Mouse (Mus musculus): ENCODE data around the gene Pif1. TPM values are rescaled to one million over a fixed set of nuclear protein-coding genes. Genes with fewer than 3 reads are reported as not detected.

Gene Pif1
- polyA plus RNA-seq, 1 experiment from 2014 or later: 9.1 TPM

DNA sequence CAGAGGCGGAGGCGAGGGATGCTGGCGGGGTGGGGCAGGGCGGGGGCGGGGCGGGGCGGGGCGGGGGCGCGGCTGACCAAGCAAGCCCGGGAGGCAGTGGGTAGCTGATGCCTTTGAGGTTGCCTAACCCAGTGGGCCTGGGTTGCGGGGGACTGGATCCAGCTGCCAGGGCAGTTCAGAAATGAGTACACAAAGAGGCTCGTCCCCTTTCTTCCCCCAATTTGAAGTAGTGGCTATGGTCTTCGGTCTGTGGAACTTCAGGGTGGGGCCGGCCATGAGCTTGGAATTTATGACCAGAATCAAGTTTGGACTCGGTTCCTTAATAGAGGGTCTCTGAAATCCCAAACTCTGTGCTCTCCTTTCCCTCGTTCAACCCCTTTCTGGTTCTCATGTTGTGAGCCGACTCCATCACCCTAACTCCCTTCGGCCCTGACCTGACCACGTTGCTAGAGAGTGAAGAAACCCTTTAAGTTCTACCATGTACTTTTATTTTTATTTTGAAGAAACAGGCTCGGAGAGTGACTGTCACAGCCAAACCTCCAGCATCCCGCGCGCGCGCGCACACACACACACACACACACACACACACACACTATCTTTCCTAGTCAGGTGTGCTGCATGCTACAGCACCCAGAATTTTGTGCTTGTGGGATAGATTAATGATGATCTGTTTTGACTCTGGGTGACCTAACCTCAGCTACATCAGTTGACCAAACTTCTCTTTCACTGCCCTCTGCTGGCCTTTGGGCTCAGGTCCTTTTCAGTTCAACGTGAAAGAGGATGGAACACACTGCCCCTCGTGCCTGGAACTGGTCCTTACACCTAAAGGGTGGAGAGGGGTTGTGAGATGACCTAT lies 6.3 kb upstream of the Pif1 start:
- Histone ChIP-seq H3K4me3 (replicated peaks) (peak overlapping the region; percentile 63), H3K4me1 (replicated peaks) (peaks cover 40% of the 10 kb centered on the region), H3K9me3 (no peaks in the 10 kb centered on the region), H3K9ac (no peak overlapping the region), H3K27ac (peak overlapping the region; percentile 80), H3K36me3 (no peaks in the 10 kb centered on the region), H3K27me3 (replicated peaks) (no peaks in the 10 kb centered on the region), H3K4me2 (replicated peaks) (peak overlapping the region; percentile 87)
- ATAC-seq: peak; percentile 73
- WGBS: 4% methylated on average over 22 of the region's 29 CpGs

GRCm38 (mm10) chr9:65583045-65583444 lies 3.9 kb upstream of the Pif1 start:
- no peak for ATAC-seq
- 22% methylated on average over 8 of the region's 8 CpGs for WGBS
- H3K4me3 ChIP-seq (replicated peaks): no peak overlapping the region

DNA sequence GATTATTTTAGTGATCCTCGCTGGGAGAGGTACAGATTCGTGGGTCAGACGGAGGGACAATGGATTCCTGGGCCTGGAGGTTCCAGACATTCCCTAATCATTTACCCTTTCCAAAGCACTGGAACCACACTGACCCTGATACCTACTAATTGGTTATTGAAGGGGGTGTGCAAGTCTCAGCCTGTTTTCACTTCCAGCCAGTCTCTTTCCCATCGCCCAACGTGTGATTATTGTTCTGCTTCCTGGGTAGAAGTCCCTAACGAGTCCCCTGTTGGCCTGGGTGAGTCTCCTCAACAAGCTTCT lies 261 bp downstream of the Pif1 start:
- WGBS: 0% methylated on average over 6 of the region's 6 CpGs
- peak overlapping the region; percentile 97 for H3K4me2 ChIP-seq (replicated peaks)
- peaks cover 26% of the 10 kb centered on the region for H3K4me1 ChIP-seq (replicated peaks)
- H3K9me3 ChIP-seq: no peaks in the 10 kb centered on the region
- H3K4me3 ChIP-seq (replicated peaks): peak overlapping the region; percentile 59
- H3K27me3 ChIP-seq (replicated peaks): no peaks in the 10 kb centered on the region
- H3K9ac ChIP-seq: peak overlapping the region; percentile 57
- no peak overlapping the region for H3K27ac ChIP-seq
- peaks cover 5% of the 10 kb centered on the region; the same call in 1 of the 2 replicates for H3K36me3 ChIP-seq
- ATAC-seq: peak; percentile 13; the same call in 1 of the 2 replicates

More at GRCm38 (mm10) chr9:65583045-65583444, 3.9 kb upstream of the Pif1 start:
- Histone ChIP-seq H3K27me3 (replicated peaks) (no peaks in the 10 kb centered on the region), H3K9me3 (no peaks in the 10 kb centered on the region), H3K36me3 (no peaks in the 10 kb centered on the region), H3K9ac (no peak overlapping the region), H3K4me1 (replicated peaks) (peaks cover 28% of the 10 kb centered on the region), H3K27ac (0 out of 2 replicates have a peak overlapping the region, but pooled peaks have one; percentile 40), H3K4me2 (replicated peaks) (no peak overlapping the region)

DNA sequence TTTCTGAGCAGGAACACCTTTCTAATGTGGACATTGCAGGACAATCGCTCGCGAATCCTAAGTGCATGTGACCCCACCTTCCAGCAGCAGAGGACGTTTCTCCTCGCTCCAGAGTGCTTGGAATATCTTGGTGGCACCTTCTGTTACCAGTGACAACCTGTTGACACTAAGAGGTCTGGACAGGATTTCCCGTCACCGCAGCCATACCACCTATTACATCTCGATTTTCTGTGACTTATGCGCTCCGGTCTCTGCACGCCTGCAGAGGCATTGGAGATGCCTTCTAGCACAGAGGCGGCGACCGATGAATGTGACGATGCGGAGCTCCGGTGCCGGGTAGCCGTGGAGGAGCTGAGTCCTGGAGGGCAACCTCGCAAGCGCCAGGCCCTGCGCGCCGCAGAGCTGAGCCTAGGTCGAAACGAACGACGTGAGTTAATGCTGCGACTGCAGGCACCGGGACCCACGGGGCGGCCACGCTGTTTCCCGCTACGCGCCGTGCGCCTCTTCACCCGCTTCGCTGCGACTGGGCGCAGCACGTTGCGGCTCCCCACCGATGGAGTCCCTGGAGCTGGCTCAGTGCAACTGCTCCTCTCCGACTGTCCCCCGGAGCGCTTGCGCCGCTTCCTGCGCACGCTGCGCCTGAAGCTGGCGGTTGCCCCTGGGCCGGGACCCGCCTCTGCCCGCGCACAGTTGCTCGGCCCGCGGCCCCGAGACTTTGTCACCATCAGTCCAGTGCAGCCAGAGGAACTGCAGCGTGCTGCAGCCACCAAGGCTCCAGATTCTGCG lies 806 bp downstream of the Pif1 start:
- Histone ChIP-seq H3K4me3 (replicated peaks) (peak overlapping the region; percentile 59), H3K9ac (peak overlapping the region; percentile 57), H3K9me3 (no peaks in the 10 kb centered on the region), H3K36me3 (peaks cover 8% of the 10 kb centered on the region), H3K27ac (no peak overlapping the region), H3K27me3 (replicated peaks) (no peaks in the 10 kb centered on the region), H3K4me2 (replicated peaks) (peak overlapping the region; percentile 97), H3K4me1 (replicated peaks) (peaks cover 26% of the 10 kb centered on the region)
- under 1% methylated on average over 64 of the region's 64 CpGs for WGBS
- ATAC-seq: peak; percentile 51

DNA sequence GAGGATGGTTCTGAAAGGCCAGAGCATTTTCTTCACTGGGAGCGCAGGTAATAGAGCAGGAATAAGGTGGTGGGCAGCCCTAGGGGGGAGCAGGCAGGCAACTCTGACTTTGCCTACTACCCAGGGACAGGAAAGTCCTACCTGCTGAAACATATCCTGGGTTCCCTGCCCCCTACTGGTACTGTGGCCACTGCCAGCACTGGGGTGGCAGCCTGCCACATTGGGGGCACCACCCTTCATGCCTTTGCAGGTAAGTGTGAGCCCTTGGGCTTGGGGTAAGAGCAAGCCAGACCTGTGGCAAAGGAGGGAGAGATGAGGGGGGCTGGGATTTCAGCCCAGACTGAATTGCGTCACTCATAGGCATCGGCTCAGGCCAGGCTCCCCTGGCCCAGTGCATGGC lies 2.1 kb downstream of the Pif1 start:
- Histone ChIP-seq H3K27me3 (replicated peaks) (no peaks in the 10 kb centered on the region), H3K36me3 (peaks cover 19% of the 10 kb centered on the region), H3K4me2 (replicated peaks) (peak overlapping the region; percentile 97), H3K9me3 (no peaks in the 10 kb centered on the region), H3K27ac (no peak overlapping the region), H3K4me1 (replicated peaks) (peaks cover 24% of the 10 kb centered on the region), H3K4me3 (replicated peaks) (peak overlapping the region; percentile 59; the same call in 1 of the 2 replicates), H3K9ac (no peak overlapping the region)
- WGBS: 84% methylated on average over 3 of the region's 3 CpGs
- ATAC-seq: no peak

DNA sequence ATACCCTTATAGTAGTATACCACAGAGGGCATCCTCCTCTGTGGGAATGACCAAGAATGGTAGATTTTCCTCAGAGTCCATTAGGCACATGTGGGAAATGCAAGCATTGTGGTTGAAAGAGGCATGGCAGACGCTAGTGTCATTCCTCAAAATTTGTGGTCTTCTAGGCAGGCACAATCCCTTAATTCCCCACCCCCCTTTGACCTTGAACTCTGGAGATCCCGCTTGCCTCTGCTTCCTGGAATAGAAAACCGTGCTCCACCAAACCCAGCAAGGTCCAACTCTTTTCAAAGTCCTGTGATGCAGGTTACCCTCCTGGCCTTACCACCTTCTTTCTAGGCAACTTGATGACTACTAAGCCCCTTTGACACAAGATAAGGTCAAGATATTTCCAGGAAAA lies 5.8 kb downstream of the Pif1 start:
- Histone ChIP-seq H3K4me2 (replicated peaks) (no peak overlapping the region), H3K9me3 (no peaks in the 10 kb centered on the region), H3K27ac (no peak overlapping the region), H3K36me3 (peaks cover 19% of the 10 kb centered on the region), H3K27me3 (replicated peaks) (no peaks in the 10 kb centered on the region), H3K9ac (no peak overlapping the region), H3K4me3 (replicated peaks) (no peak overlapping the region), H3K4me1 (replicated peaks) (peaks cover 19% of the 10 kb centered on the region)
- 93% methylated on average over 3 of the region's 3 CpGs for WGBS
- ATAC-seq: no peak

GRCm38 (mm10) chr9:65593596-65593995 lies 6.6 kb downstream of the Pif1 start:
- ATAC-seq: no peak
- 76% methylated on average over 9 of the region's 9 CpGs for WGBS

DNA sequence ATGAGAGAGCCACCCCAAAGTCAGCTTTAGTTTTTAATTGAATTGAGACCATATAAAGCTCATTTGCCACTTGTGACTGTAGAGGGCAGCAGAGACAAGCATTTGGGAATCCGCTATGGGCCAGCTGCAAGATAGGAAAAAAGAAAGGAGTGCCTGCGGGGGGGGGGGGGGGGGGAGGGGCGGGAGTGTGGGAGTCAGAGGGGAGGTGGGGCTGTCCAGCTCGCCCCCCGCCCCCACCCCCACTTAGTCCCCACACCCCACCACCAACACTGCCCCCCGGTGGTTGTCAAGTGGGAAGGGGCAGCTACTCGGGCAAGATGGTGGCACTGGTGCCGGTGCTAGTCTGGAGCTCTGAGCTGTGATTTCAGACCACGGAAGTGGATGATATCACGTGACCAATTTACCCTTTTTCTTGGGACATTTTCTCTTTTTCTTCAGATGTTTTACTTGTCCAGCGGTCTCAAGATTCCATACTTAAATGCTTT lies 11.8 kb downstream of the Pif1 start:
- Histone ChIP-seq H3K27me3 (replicated peaks) (no peaks in the 10 kb centered on the region), H3K4me2 (replicated peaks) (peak overlapping the region; percentile 41), H3K9me3 (no peaks in the 10 kb centered on the region), H3K4me1 (replicated peaks) (0 out of 2 replicates have a peak, but pooled peaks cover 2% of the 10 kb centered on the region), H3K36me3 (0 out of 2 replicates have a peak, but pooled peaks cover under 1% of the 10 kb centered on the region), H3K4me3 (replicated peaks) (no peak overlapping the region), H3K27ac (no peak overlapping the region), H3K9ac (no peak overlapping the region)
- ATAC-seq: no peak
- 53% methylated on average over 7 of the region's 11 CpGs for WGBS

More at GRCm38 (mm10) chr9:65593596-65593995, 6.6 kb downstream of the Pif1 start:
- H3K4me3 ChIP-seq (replicated peaks): no peak overlapping the region
- H3K4me1 ChIP-seq (replicated peaks): peaks cover 15% of the 10 kb centered on the region
- no peak overlapping the region for H3K4me2 ChIP-seq (replicated peaks)
- no peaks in the 10 kb centered on the region for H3K9me3 ChIP-seq
- no peaks in the 10 kb centered on the region for H3K27me3 ChIP-seq (replicated peaks)
- no peak overlapping the region for H3K9ac ChIP-seq
- H3K36me3 ChIP-seq: peaks cover 19% of the 10 kb centered on the region
- H3K27ac ChIP-seq: no peak overlapping the region

DNA sequence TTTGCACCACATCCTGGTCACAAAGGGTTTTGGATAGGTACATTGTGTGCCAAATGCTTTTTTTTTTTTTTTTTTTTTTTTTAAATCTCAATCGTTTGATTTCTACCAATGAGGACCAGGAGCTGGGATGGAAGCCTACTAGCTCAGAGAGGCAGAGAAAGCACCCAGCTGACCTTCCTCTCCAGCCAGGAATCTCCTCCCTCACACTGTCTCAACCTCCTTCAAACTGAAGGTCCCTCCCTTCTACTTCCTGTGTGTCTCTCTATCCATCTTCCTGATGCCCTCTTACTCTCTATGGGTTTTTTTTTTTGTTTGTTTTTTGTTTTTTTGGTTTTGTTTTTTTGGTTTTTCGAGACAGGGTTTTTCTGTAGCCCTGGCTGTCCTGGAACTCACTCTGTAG lies 14.0 kb downstream of the Pif1 start:
- no peaks in the 10 kb centered on the region for H3K27me3 ChIP-seq (replicated peaks)
- no peaks in the 10 kb centered on the region for H3K4me1 ChIP-seq (replicated peaks)
- H3K27ac ChIP-seq: no peak overlapping the region
- ATAC-seq: no peak
- no peak overlapping the region for H3K9ac ChIP-seq
- H3K4me2 ChIP-seq (replicated peaks): no peak overlapping the region
- H3K36me3 ChIP-seq: no peaks in the 10 kb centered on the region
- 56% methylated on average over 2 of the region's 2 CpGs for WGBS
- H3K4me3 ChIP-seq (replicated peaks): no peak overlapping the region
- no peaks in the 10 kb centered on the region for H3K9me3 ChIP-seq

DNA sequence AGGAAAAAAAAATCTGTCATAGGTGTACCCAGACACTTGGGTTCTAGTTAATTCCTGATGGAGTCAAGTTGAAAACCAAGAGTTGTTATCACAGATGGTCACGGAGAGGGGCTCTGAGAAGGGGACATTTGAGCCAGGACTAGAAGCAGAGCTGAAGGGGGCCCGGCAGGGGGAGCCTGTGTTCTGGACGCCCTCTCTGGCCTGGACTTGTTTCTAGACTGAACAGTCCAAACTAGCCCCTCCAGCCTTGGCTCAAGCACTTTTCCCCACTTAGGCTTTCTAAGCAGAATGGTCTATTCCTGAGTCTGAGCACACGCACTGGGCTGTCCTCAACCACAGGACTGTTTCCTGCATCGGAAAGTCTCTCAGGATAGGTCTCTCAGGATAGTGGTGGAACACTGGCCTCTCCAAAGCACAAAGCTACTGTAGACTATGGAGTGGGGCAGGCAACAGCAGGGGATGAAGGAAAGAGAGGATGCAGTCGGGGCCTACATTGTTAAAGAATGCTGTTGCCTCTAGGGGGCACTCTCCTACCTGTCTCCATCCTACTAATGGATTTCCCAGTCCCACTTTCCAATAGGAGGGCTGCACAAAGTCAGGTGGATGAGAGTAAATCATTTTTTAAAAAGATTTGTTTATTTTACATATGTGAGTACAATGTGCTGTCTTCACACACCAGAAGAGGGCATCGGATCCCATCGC lies 16.6 kb downstream of the Pif1 start:
- H3K9ac ChIP-seq: no peak overlapping the region
- H3K4me3 ChIP-seq (replicated peaks): no peak overlapping the region
- no peak overlapping the region for H3K4me2 ChIP-seq (replicated peaks)
- no peak overlapping the region for H3K27ac ChIP-seq
- no peaks in the 10 kb centered on the region for H3K9me3 ChIP-seq
- ATAC-seq: no peak
- no peaks in the 10 kb centered on the region for H3K27me3 ChIP-seq (replicated peaks)
- H3K36me3 ChIP-seq: no peaks in the 10 kb centered on the region
- 0 out of 2 replicates have a peak, but pooled peaks cover 5% of the 10 kb centered on the region for H3K4me1 ChIP-seq (replicated peaks)
- WGBS: 50% methylated on average over 8 of the region's 8 CpGs

- Histone ChIP-seq H3K9ac (no peak overlapping the region), H3K4me3 (replicated peaks) (peak overlapping the region; percentile 12; the same call in 1 of the 2 replicates), H3K36me3 (no peaks in the 10 kb centered on the region), H3K4me2 (replicated peaks) (peak overlapping the region; percentile 58), H3K9me3 (no peaks in the 10 kb centered on the region), H3K27me3 (replicated peaks) (no peaks in the 10 kb centered on the region), H3K4me1 (replicated peaks) (0 out of 2 replicates have a peak, but pooled peaks cover 5% of the 10 kb centered on the region), H3K27ac (no peak overlapping the region)
- WGBS: 7% methylated on average over 9 of the region's 9 CpGs
- peak; percentile 88 for ATAC-seq
Observed at GRCm38 (mm10) chr9:65605471-65606136, 18.6 kb downstream of the Pif1 start.

All from intestine, embryonic 15.5 days (tissue).